Mouse (Mus musculus): Measurements from ENCODE around the gene Hoxa7. TPM values are rescaled to one million over a fixed set of nuclear protein-coding genes. Genes with fewer than 3 reads are reported as not detected.

Hoxa7 gene
- total and polyA plus RNA-seq, 3 experiments = 0.17 TPM; not detected in 2

DNA sequence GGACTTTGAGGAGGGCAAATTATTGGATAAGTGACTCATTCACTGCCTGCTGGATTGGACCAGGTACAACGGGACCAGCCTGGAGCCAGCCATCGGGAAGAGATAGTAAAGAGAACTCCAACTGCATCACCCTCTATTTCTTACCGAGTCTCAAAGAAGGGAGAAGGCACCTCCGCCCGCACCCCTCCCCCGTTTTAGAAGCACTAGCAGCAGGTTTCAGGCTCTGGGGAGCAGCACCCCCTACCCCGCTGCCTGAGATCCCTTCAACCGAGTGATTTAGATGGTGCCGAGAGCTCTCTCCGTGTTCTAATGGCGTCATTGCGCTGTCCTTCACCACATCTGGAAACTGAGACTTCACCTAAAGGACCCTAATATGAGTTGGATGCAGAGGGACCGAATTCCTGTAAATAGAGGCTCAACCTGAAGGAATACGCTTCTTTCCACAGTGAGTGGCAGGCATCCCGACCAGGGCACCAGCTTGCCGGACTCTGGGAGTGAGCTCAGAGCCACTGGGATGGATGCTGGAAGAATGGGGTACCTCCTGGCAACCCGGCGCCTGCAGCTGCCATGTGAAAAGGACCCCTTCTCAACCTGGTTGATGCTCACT is 43.8 kb upstream of the Hoxa7 start:
- Histone ChIP-seq H3K9ac (ENCODE audit: control insufficient read depth, low read depth, low read length, poor library complexity, severe bottlenecking) (no peak overlapping the region), H3K9me3 (replicated peaks; ENCODE audit: insufficient read depth, low read length) (no peaks in the 10 kb centered on the region)

DNA sequence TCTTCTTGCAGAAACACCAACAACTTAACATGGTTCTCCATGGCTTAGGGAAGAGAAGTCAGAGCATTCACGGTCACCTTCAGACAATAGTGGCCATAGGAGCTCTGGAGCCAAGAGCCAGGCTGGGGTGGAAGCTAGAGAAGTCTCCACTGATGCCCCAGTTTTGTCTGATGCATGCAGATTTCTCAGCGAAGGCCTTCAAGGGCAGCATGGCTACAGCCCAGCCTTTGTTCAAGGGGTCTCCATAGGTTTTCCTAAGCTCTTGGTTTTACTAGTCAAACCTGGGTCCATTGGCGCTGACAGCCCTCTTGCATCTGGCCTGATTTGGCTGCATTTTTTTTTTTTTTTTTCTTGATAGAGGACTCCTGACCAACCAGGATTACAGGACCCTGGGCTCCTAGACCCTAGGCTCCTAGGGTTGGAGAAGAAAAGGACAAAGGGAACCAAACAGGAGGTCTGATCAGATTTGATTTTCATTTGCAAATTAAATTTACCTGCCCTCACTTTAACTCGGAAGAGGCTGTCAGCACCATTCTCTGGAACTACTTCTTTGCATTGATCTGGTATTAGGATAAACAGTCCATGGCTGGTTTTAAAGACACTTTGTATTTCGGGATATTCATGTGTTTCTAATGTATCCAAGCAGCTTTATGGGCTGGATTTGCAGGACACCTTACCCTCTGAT is 42.6 kb upstream of the Hoxa7 start:
- Histone ChIP-seq H3K4me1 (ENCODE audit: control insufficient read depth in 1 of 2, insufficient read depth in 2 of 2, low read length in 2 of 2) (no peaks in the 10 kb centered on the region), H3K9me3 (replicated peaks; ENCODE audit: insufficient read depth, low read length) (no peaks in the 10 kb centered on the region), H3K36me3 (ENCODE audit: control insufficient read depth in 1 of 2, insufficient read depth in 2 of 2, low read length in 2 of 2) (no peaks in the 10 kb centered on the region), H3K79me2 (ENCODE audit: control insufficient read depth, insufficient read depth, low read length, poor library complexity) (no peaks in the 10 kb centered on the region), H3K27ac (ENCODE audit: control insufficient read depth, low read depth, low read length) (no peak overlapping the region), H3K27me3 (ENCODE audit: control insufficient read depth in 1 of 2, insufficient read depth in 2 of 2, low read length in 2 of 2) (no peaks in the 10 kb centered on the region), H3K4me3 (ENCODE audit: control insufficient read depth in 1 of 2, insufficient read depth in 1 of 2, low read depth in 2 of 2, low read length in 2 of 2) (no peak overlapping the region), H3K9ac (ENCODE audit: control insufficient read depth, low read depth, low read length, poor library complexity, severe bottlenecking) (no peak overlapping the region)
- DNase-seq (ENCODE audit: low read depth, low spot score) = no peak
- no peak for TF ChIP-seq GATA1 (IDR thresholded peaks at IDR 0.05; ENCODE audit: low read depth, low read length)
- TF ChIP-seq MXI1 (IDR thresholded peaks at IDR 0.05; ENCODE audit: low read depth, low read length) = no peak
- no peak for TF ChIP-seq MAFK (IDR thresholded peaks at IDR 0.05; ENCODE audit: borderline replicate concordance, low read depth, low read length)
- no peak for TF ChIP-seq TCF12 (IDR thresholded peaks at IDR 0.05; ENCODE audit: low read depth, low read length)
- no peak for TF ChIP-seq TAL1 (IDR thresholded peaks at IDR 0.05; ENCODE audit: low read length)
- TF ChIP-seq USF1 (IDR thresholded peaks at IDR 0.05; ENCODE audit: low read depth, low read length) = no peak
- no peak for TF ChIP-seq USF2 (IDR thresholded peaks at IDR 0.05; ENCODE audit: borderline replicate concordance in 1 of 2, insufficient read depth in 1 of 2, low read depth in 1 of 2, low read length in 2 of 2)
- no peak for TF ChIP-seq MYB (IDR thresholded peaks at IDR 0.05; ENCODE audit: low read depth, low read length)
- TF ChIP-seq MEF2A (IDR thresholded peaks at IDR 0.05; ENCODE audit: extremely low read depth, insufficient replicate concordance, low read depth, low read length, poor library complexity, severe bottlenecking) = no peak
- no peak for TF ChIP-seq EP300 (IDR thresholded peaks at IDR 0.05; ENCODE audit: low read depth in 1 of 2, low read length in 2 of 2)
- no peak for TF ChIP-seq RAD21 (IDR thresholded peaks at IDR 0.05; ENCODE audit: low read depth, low read length)
- no peak for TF ChIP-seq BHLHE40 (IDR thresholded peaks at IDR 0.05; ENCODE audit: borderline replicate concordance, low read depth, low read length)

More for the DNA sequence above, 43.8 kb upstream of the Hoxa7 start:
- no peak overlapping the region for H3K27ac ChIP-seq (ENCODE audit: control insufficient read depth, low read depth, low read length)
- H3K4me3 ChIP-seq (ENCODE audit: control insufficient read depth in 1 of 2, insufficient read depth in 1 of 2, low read depth in 2 of 2, low read length in 2 of 2) = no peak overlapping the region
- no peak for DNase-seq (ENCODE audit: low read depth, low spot score)
- H3K4me1 ChIP-seq (ENCODE audit: control insufficient read depth in 1 of 2, insufficient read depth in 2 of 2, low read length in 2 of 2) = no peaks in the 10 kb centered on the region
- no peaks in the 10 kb centered on the region for H3K27me3 ChIP-seq (ENCODE audit: control insufficient read depth in 1 of 2, insufficient read depth in 2 of 2, low read length in 2 of 2)
- no peak for TF ChIP-seq HCFC1 (IDR thresholded peaks at IDR 0.05; ENCODE audit: low read depth, low read length)
- no peak for TF ChIP-seq MAX (IDR thresholded peaks at IDR 0.05; ENCODE audit: low read length)
- TF ChIP-seq NRF1 (IDR thresholded peaks at IDR 0.05; ENCODE audit: insufficient read depth, low read depth, low read length, poor library complexity, severe bottlenecking) = no peak
- TF ChIP-seq ZMIZ1 (IDR thresholded peaks at IDR 0.05; ENCODE audit: low read depth, low read length) = no peak
- TF ChIP-seq SIN3A (IDR thresholded peaks at IDR 0.05; ENCODE audit: low read length) = no peak
- TF ChIP-seq GABPA (IDR thresholded peaks at IDR 0.05; ENCODE audit: low read depth, low read length) = no peak
- no peak for TF ChIP-seq KAT2A (conservative IDR thresholded peaks at IDR 0.05; ENCODE audit: low read depth, low read length)
- no peak for TF ChIP-seq POLR2A (IDR thresholded peaks at IDR 0.05; ENCODE audit: control insufficient read depth in 1 of 2, insufficient read depth in 1 of 2, low read depth in 1 of 2, low read length in 2 of 2, poor library complexity in 1 of 2)
- TF ChIP-seq MAZ (IDR thresholded peaks at IDR 0.05; ENCODE audit: low read depth, low read length) = no peak
- no peak for TF ChIP-seq MYC (IDR thresholded peaks at IDR 0.05; ENCODE audit: low read depth, low read length)
- no peaks in the 10 kb centered on the region for H3K79me2 ChIP-seq (ENCODE audit: control insufficient read depth, insufficient read depth, low read length, poor library complexity)
- H3K36me3 ChIP-seq (ENCODE audit: control insufficient read depth in 1 of 2, insufficient read depth in 2 of 2, low read length in 2 of 2) = no peaks in the 10 kb centered on the region
